Mouse (Mus musculus) thymus, adult 2 months (tissue): ENCODE results near the gene Mesd.

ENCODE experiments used
- CTCF ChIP-seq: fragments of 200-500 bp; IDR thresholded peaks from 2 replicates; pipeline ENCODE4 v1.5.1; 2012; ENCODE audit warnings: mild to moderate bottlenecking, control low read depth, low read length, moderate library complexity, borderline replicate concordance; ENCODE audit not compliant: control insufficient read depth, poor library complexity, insufficient read depth; ENCODE audit errors: extremely low read depth
- POLR2A ChIP-seq: fragments of 200-500 bp; IDR thresholded peaks from 2 replicates; pipeline ENCODE4 v1.6.1; 2012; ENCODE audit warnings: mild to moderate bottlenecking, low read length, control low read depth, moderate library complexity; ENCODE audit not compliant: control insufficient read depth, poor library complexity, insufficient read depth; ENCODE audit errors: extremely low read depth

DNA sequence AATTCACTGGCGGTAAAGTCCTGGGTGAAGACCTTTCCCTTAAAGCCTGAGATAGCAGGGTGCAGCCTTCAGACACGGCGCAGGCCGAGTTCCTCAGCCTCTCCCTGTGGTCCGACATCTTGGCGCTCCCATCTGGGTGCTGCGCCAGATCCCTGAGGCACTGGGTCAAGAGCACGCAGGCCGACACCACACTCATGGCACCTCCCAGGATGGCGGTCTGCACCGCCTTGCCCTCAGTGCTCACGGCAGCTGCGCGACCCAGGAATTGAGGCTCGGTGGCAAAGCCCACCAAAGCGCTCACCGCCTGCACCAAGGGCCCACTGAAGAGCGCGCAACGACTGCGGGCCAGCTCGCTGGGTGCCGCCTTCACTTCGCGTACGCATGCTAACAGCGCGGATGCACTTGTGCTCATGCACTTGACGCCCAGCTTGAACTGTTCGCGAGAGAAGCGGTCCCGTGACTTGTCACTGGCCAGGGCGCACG lies 2.1 kb upstream of the Mesd start:
- no peak for TF ChIP-seq CTCF
- TF ChIP-seq POLR2A, result no peak
